Mouse (Mus musculus) embryonic facial prominence, embryonic 10.5 days (tissue): ENCODE data around the gene Dtd1. TPM values are rescaled to one million over a fixed set of nuclear protein-coding genes. Genes with fewer than 3 reads are reported as not detected.

Experiments
- DNase-seq: peaks from one replicate; pipeline ENCODE4 v3.0.0-alpha.2; 2017; ENCODE audit warnings: low spot score
- H3K27ac ChIP-seq: fragments of 300-500 bp; sonication (generic); replicated peaks from 2 replicates; pipeline ENCODE4 v1.5.1; 2016; ENCODE audit warnings: mild to moderate bottlenecking
- H3K27me3 ChIP-seq: fragments of 300-500 bp; sonication (generic); replicated peaks from 2 replicates; pipeline ENCODE4 v1.6.1; 2016; ENCODE audit warnings: low read depth, mild to moderate bottlenecking; ENCODE audit not compliant: poor library complexity, severe bottlenecking
- H3K36me3 ChIP-seq: fragments of 300-500 bp; sonication (generic); replicated peaks from 2 replicates; pipeline ENCODE4 v1.6.1; 2016; ENCODE audit warnings: mild to moderate bottlenecking, moderate library complexity
- H3K4me1 ChIP-seq: fragments of 300-500 bp; sonication (generic); 2 replicates; pipeline ENCODE4 v1.6.1; 2016
- H3K4me3 ChIP-seq: fragments of 300-500 bp; sonication (generic); 2 replicates; pipeline ENCODE4 v1.5.1; 2016; ENCODE audit warnings: mild to moderate bottlenecking, moderate library complexity
- H3K9me3 ChIP-seq: fragments of 300-500 bp; sonication (generic); 2 replicates; pipeline ENCODE4 v1.6.1; 2016; ENCODE audit warnings: mild to moderate bottlenecking
- WGBS: fragments of 180-500 bp; shearing (Covaris S2); methylation state at CpG from one replicate; pipeline ENCODE4 v1.1.7; 2016; 5-methylcytosine and 5-hydroxymethylcytosine counted together
- polyA plus RNA-seq: library from polyadenylated mRNA; unstranded; fragments of >200 nt; fragmentation: Nextera tagmentation; extraction: Ambion mirVana; gene quantifications from 2 replicates; pipeline ENCODE4 v1.2.1, GENCODE M21; 2016

The Dtd1 gene
- polyA plus RNA-seq, 1 experiment from 2014 or later, result 43.1 TPM

- Histone ChIP-seq H3K4me1 (peaks cover 5% of the 10 kb centered on the region; the same call in 1 of the 2 replicates), H3K4me3 (no peak overlapping the region), H3K36me3 (no peaks in the 10 kb centered on the region), H3K27ac (no peak overlapping the region), H3K27me3 (no peaks in the 10 kb centered on the region), H3K9me3 (no peaks in the 10 kb centered on the region)
- 83% methylated on average over 1 of the region's 1 CpGs for WGBS
- DNase-seq, result no peak
Observed at GRCm38 (mm10) chr2:144724679-144725078, 125.0 kb downstream of the Dtd1 start.

GRCm38 (mm10) chr2:144727136-144727535, 127.4 kb downstream of the Dtd1 start:
- no peak for DNase-seq
- Histone ChIP-seq H3K27me3 (no peaks in the 10 kb centered on the region), H3K27ac (no peak overlapping the region), H3K9me3 (no peaks in the 10 kb centered on the region), H3K4me3 (no peak overlapping the region), H3K36me3 (no peaks in the 10 kb centered on the region), H3K4me1 (no peaks in the 10 kb centered on the region)
- WGBS, result 87% methylated on average over 3 of the region's 3 CpGs

- no peak overlapping the region for H3K27ac ChIP-seq
- H3K4me3 ChIP-seq, result no peak overlapping the region
- DNase-seq, result no peak
- no peaks in the 10 kb centered on the region for H3K27me3 ChIP-seq
- no peaks in the 10 kb centered on the region for H3K9me3 ChIP-seq
- 90% methylated on average over 2 of the region's 2 CpGs for WGBS
- H3K4me1 ChIP-seq, result no peaks in the 10 kb centered on the region
- no peaks in the 10 kb centered on the region for H3K36me3 ChIP-seq
Observed at GRCm38 (mm10) chr2:144729776-144730175, 130.1 kb downstream of the Dtd1 start.

GRCm38 (mm10) chr2:144738161-144738560, 138.5 kb downstream of the Dtd1 start:
- Histone ChIP-seq H3K9me3 (no peaks in the 10 kb centered on the region), H3K4me3 (no peak overlapping the region), H3K27me3 (no peaks in the 10 kb centered on the region), H3K4me1 (no peaks in the 10 kb centered on the region), H3K36me3 (no peaks in the 10 kb centered on the region), H3K27ac (no peak overlapping the region)
- DNase-seq, result no peak
- 81% methylated on average over 5 of the region's 5 CpGs for WGBS

- WGBS, result 86% methylated on average over 5 of the region's 5 CpGs
- no peak overlapping the region for H3K4me3 ChIP-seq
- H3K27me3 ChIP-seq, result no peaks in the 10 kb centered on the region
- no peaks in the 10 kb centered on the region for H3K4me1 ChIP-seq
- H3K27ac ChIP-seq, result no peak overlapping the region
- H3K9me3 ChIP-seq, result no peaks in the 10 kb centered on the region
- DNase-seq, result no peak
- no peaks in the 10 kb centered on the region for H3K36me3 ChIP-seq
Observed at GRCm38 (mm10) chr2:144738576-144738975, 138.9 kb downstream of the Dtd1 start.

- no peaks in the 10 kb centered on the region for H3K27me3 ChIP-seq
- whole genome bisulfite sequencing, result 85% methylated on average over 6 of the region's 6 CpGs
- no peak for DNase-seq
Observed at GRCm38 (mm10) chr2:144740577-144740997, 140.9 kb downstream of the Dtd1 start.

GRCm38 (mm10) chr2:144741973-144742372, 142.3 kb downstream of the Dtd1 start:
- H3K9me3 ChIP-seq, result no peaks in the 10 kb centered on the region
- H3K27ac ChIP-seq, result no peak overlapping the region
- no peaks in the 10 kb centered on the region for H3K4me1 ChIP-seq
- WGBS, result 85% methylated on average over 10 of the region's 10 CpGs
- no peak for DNase-seq
- no peaks in the 10 kb centered on the region for H3K27me3 ChIP-seq
- no peak overlapping the region for H3K4me3 ChIP-seq
- H3K36me3 ChIP-seq, result no peaks in the 10 kb centered on the region

More at GRCm38 (mm10) chr2:144740577-144740997, 140.9 kb downstream of the Dtd1 start:
- Histone ChIP-seq H3K27ac (no peak overlapping the region), H3K9me3 (no peaks in the 10 kb centered on the region), H3K4me3 (no peak overlapping the region), H3K36me3 (no peaks in the 10 kb centered on the region), H3K4me1 (no peaks in the 10 kb centered on the region)

GRCm38 (mm10) chr2:144743316-144743715, 143.6 kb downstream of the Dtd1 start:
- Histone ChIP-seq H3K4me1 (no peaks in the 10 kb centered on the region), H3K27ac (no peak overlapping the region), H3K27me3 (no peaks in the 10 kb centered on the region), H3K4me3 (no peak overlapping the region), H3K36me3 (no peaks in the 10 kb centered on the region), H3K9me3 (no peaks in the 10 kb centered on the region)
- no peak for DNase-seq
- WGBS, result 85% methylated on average over 5 of the region's 5 CpGs

- Histone ChIP-seq H3K4me3 (no peak overlapping the region), H3K27ac (no peak overlapping the region), H3K4me1 (no peaks in the 10 kb centered on the region), H3K27me3 (no peaks in the 10 kb centered on the region), H3K9me3 (no peaks in the 10 kb centered on the region), H3K36me3 (no peaks in the 10 kb centered on the region)
- 91% methylated on average over 2 of the region's 2 CpGs for WGBS
- no peak for DNase-seq
Observed at GRCm38 (mm10) chr2:144745266-144745665, 145.6 kb downstream of the Dtd1 start.

- 68% methylated on average over 4 of the region's 4 CpGs for WGBS
- no peaks in the 10 kb centered on the region for H3K4me1 ChIP-seq
Observed at GRCm38 (mm10) chr2:144746046-144746783, 146.5 kb downstream of the Dtd1 start.

GRCm38 (mm10) chr2:144753604-144754003, 153.9 kb downstream of the Dtd1 start:
- no peak overlapping the region for H3K27ac ChIP-seq
- H3K4me3 ChIP-seq, result no peak overlapping the region
- no peak for DNase-seq
- H3K36me3 ChIP-seq, result no peaks in the 10 kb centered on the region
- no peaks in the 10 kb centered on the region for H3K9me3 ChIP-seq
- no peaks in the 10 kb centered on the region for H3K27me3 ChIP-seq
- no peaks in the 10 kb centered on the region for H3K4me1 ChIP-seq
- WGBS, result 85% methylated on average over 6 of the region's 6 CpGs

More at GRCm38 (mm10) chr2:144746046-144746783, 146.5 kb downstream of the Dtd1 start:
- Histone ChIP-seq H3K27ac (no peak overlapping the region), H3K4me3 (no peak overlapping the region), H3K36me3 (no peaks in the 10 kb centered on the region), H3K27me3 (no peaks in the 10 kb centered on the region), H3K9me3 (no peaks in the 10 kb centered on the region)
- DNase-seq, result no peak

GRCm38 (mm10) chr2:144755016-144755415, 155.3 kb downstream of the Dtd1 start:
- no peak for DNase-seq
- no peaks in the 10 kb centered on the region for H3K36me3 ChIP-seq
- H3K9me3 ChIP-seq, result no peaks in the 10 kb centered on the region
- 97% methylated on average over 2 of the region's 2 CpGs for WGBS
- H3K4me1 ChIP-seq, result no peaks in the 10 kb centered on the region
- no peak overlapping the region for H3K27ac ChIP-seq
- H3K27me3 ChIP-seq, result no peaks in the 10 kb centered on the region
- H3K4me3 ChIP-seq, result no peak overlapping the region

GRCm38 (mm10) chr2:144760666-144761065, 161.0 kb downstream of the Dtd1 start:
- DNase-seq, result no peak
- Histone ChIP-seq H3K4me1 (no peaks in the 10 kb centered on the region), H3K9me3 (no peaks in the 10 kb centered on the region), H3K4me3 (no peak overlapping the region), H3K36me3 (no peaks in the 10 kb centered on the region), H3K27ac (no peak overlapping the region), H3K27me3 (no peaks in the 10 kb centered on the region)
- 91% methylated on average over 6 of the region's 6 CpGs for WGBS
